Mouse (Mus musculus) stomach, postnatal 0 days (tissue): ENCODE measurements around the gene Afap1. TPM values are rescaled to one million over a fixed set of nuclear protein-coding genes. Genes with fewer than 3 reads are reported as not detected.

ENCODE experiments used
- ATAC-seq: fragments of 200-750 bp; cut with Nextera tagmentation; 2 replicates; pipeline ENCODE4 v1.8.0; 2017; ENCODE audit not compliant: low FRiP score, low TSS enrichment
- DNase-seq: peaks from one replicate; pipeline ENCODE4 v3.0.0-alpha.2; 2016; ENCODE audit warnings: low spot score
- H3K27ac ChIP-seq: fragments of 300-500 bp; sonication (generic); replicated peaks from 2 replicates; pipeline ENCODE4 v1.5.1; 2014; ENCODE audit warnings: mild to moderate bottlenecking, control low read depth
- H3K27me3 ChIP-seq: fragments of 300-500 bp; sonication (generic); 2 replicates; pipeline ENCODE4 v1.6.1; 2014; ENCODE audit warnings: low read length; ENCODE audit not compliant: control insufficient read depth, insufficient read depth
- H3K36me3 ChIP-seq: fragments of 300-500 bp; sonication (generic); 2 replicates; pipeline ENCODE4 v1.6.1; 2014; ENCODE audit warnings: low read length, mixed read lengths; ENCODE audit not compliant: control insufficient read depth, insufficient read depth
- H3K4me1 ChIP-seq: fragments of 300-500 bp; sonication (generic); replicated peaks from 2 replicates; pipeline ENCODE4 v1.6.1; 2014; ENCODE audit warnings: antibody characterized with exemption; ENCODE audit not compliant: control insufficient read depth, insufficient read depth
- H3K4me2 ChIP-seq: fragments of 300-500 bp; sonication (generic); replicated peaks from 2 replicates; pipeline ENCODE4 v1.6.1; 2014; ENCODE audit warnings: low read depth, mild to moderate bottlenecking, control low read depth, moderate library complexity
- H3K4me3 ChIP-seq: fragments of 300-500 bp; sonication (generic); 2 replicates; pipeline ENCODE4 v1.5.1; 2014; ENCODE audit warnings: low read depth, low read length, control low read depth
- H3K9ac ChIP-seq: fragments of 300-500 bp; sonication (generic); 2 replicates; pipeline ENCODE4 v1.6.1; 2014; ENCODE audit warnings: mild to moderate bottlenecking, low read length, control low read depth, mixed read lengths
- H3K9me3 ChIP-seq: fragments of 300-500 bp; sonication (generic); 2 replicates; pipeline ENCODE4 v1.6.1; 2016; ENCODE audit warnings: low read length; ENCODE audit not compliant: control insufficient read depth
- CTCF ChIP-seq: IDR thresholded peaks from 2 replicates; pipeline ENCODE4 v1.5.1; 2016; ENCODE audit warnings: antibody characterized with exemption, low read depth, mild to moderate bottlenecking, moderate library complexity
- EP300 ChIP-seq: optimal IDR thresholded peaks from 2 replicates; pipeline ENCODE3; 2016; ENCODE audit warnings: antibody characterized with exemption
- WGBS: fragments of 180-500 bp; shearing (Covaris S2); extraction: QIAGEN DNeasy Blood & Tissue Kit; methylation state at CpG from one replicate; pipeline ENCODE4 v1.1.7; 2014; 5-methylcytosine and 5-hydroxymethylcytosine counted together
- polyA plus RNA-seq: library from polyadenylated mRNA; unstranded; fragments of >200 nt; fragmentation: Nextera tagmentation; extraction: Ambion mirVana; gene quantifications from 2 replicates; pipeline ENCODE4 v1.2.1, GENCODE M21; 2015

The Afap1 gene
- polyA plus RNA-seq: 9.3 and 9.4 TPM in 2 replicates

DNA sequence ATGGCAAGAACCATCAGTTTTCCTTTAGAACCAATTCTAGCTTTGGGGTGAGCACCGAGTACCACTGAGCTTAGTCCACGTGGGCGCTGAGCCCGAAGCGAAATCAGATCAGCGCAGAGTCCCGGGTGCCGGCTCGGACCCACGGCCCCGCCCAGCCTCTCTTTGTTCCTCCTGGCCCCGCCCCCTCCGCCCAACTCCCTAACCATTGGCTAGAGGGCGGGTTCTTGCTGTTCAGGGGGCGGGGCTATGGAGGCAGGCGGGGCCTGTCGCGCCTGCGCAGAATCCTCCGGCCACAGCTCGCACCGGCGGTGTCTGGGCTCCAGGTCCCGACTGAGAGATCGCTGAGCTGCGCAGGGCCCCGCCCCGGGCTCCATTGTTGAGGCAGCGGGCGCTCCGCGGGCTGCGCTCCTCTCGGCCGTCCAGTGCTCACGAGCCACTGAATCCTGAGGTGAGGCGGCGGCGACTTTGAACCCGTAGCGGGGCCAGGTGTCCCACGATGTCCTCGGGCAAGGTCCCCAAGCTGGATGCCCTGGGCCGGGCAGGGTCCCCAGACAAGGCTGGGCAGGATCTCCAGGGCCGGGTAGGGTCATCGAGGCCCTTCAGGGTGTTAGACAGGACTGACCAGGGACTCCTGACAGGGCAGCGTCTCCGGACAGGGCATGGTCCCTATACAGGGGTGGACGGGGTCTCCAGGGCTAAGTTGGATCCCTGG, at the start of gene Afap1:
Afap1 (plus strand) TSS at position 227 of the 712 bp plus-strand sequence.
- Histone ChIP-seq H3K9ac (peak within 1 kb of the TSS; percentile 95), H3K27ac (peak within 1 kb of the TSS; percentile 83), H3K27me3 (no peaks in the 10 kb centered on the region), H3K4me1 (no peaks in the 10 kb centered on the region; the same call in 1 of the 2 replicates), H3K4me3 (peak within 1 kb of the TSS; percentile 94), H3K36me3 (no peaks in the 10 kb centered on the region), H3K4me2 (peak within 1 kb of the TSS; percentile 94), H3K9me3 (no peaks in the 10 kb centered on the region)
- no peak for TF ChIP-seq CTCF
- ATAC-seq: peak; percentile 96
- under 1% methylated on average over 49 of the region's 49 CpGs for WGBS
- DNase-seq: peak; percentile 100

DNA sequence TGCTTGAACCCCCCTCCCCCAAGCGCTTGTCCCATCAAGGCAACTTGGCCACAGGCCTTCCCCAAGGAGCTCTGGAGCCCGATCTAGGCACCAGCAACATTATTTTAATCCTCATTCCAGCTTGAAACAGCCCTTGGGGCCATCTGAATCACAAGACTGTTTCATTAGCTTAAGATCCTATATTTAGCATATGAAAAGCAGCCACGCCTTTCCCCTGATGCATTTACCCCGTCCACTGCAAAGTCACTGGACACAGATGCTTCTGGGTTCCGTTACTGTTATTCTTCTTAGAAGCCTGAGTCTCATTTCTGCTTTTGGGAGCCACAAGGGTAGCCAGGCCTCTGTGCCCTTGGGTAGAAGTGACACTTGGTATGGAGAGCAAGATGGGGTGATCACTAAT, 41.6 kb upstream of the Afap1 start:
- no peaks in the 10 kb centered on the region for H3K36me3 ChIP-seq
- H3K27ac ChIP-seq: no peak overlapping the region
- H3K9ac ChIP-seq: no peak overlapping the region
- no peak for DNase-seq
- ATAC-seq: no peak
- no peak overlapping the region for H3K4me3 ChIP-seq
- no peaks in the 10 kb centered on the region for H3K9me3 ChIP-seq
- H3K4me1 ChIP-seq: no peaks in the 10 kb centered on the region
- no peak overlapping the region for H3K4me2 ChIP-seq
- no peaks in the 10 kb centered on the region for H3K27me3 ChIP-seq
- TF ChIP-seq CTCF: no peak
- WGBS: 62% methylated on average over 5 of the region's 5 CpGs

DNA sequence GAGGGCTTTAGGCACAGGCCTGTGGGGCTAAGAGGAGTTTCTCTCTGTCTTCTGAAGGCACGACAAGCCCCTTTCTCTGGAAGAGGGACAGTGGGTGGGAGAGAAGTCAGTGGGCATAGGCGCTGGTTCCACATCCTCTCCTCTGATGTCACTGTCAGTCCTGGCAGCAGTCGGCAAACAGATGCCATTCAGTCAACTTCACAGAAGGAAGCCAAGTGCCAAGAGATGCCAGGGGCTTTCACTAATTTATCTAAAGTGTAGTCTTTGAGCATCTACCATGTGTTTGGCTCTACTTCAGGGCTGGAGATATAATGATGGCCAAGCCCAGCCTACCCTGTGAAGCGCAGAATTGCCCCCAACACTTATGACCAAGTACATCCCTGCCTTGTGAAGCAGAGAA, 39.7 kb upstream of the Afap1 start:
- Histone ChIP-seq H3K9me3 (no peaks in the 10 kb centered on the region), H3K36me3 (no peaks in the 10 kb centered on the region), H3K4me1 (no peaks in the 10 kb centered on the region), H3K27ac (no peak overlapping the region), H3K9ac (no peak overlapping the region), H3K27me3 (no peaks in the 10 kb centered on the region), H3K4me2 (no peak overlapping the region), H3K4me3 (no peak overlapping the region)
- DNase-seq: no peak
- 89% methylated on average over 4 of the region's 4 CpGs for WGBS
- no peak for TF ChIP-seq CTCF
- no peak for TF ChIP-seq EP300
- no peak for ATAC-seq

- no peak overlapping the region for H3K4me2 ChIP-seq
- no peak for TF ChIP-seq CTCF
- TF ChIP-seq EP300: no peak
- H3K9ac ChIP-seq: no peak overlapping the region
- ATAC-seq (no peak), DNase-seq (no peak)
- no peaks in the 10 kb centered on the region for H3K4me1 ChIP-seq
- H3K9me3 ChIP-seq: no peaks in the 10 kb centered on the region
- H3K4me3 ChIP-seq: no peak overlapping the region
- no peak overlapping the region for H3K27ac ChIP-seq
- WGBS: 13% methylated on average over 3 of the region's 3 CpGs
- no peaks in the 10 kb centered on the region for H3K27me3 ChIP-seq
- H3K36me3 ChIP-seq: no peaks in the 10 kb centered on the region
These were observed 36.9 kb upstream of the Afap1 start for GRCm38 (mm10) chr5:35856245-35856644.

DNA sequence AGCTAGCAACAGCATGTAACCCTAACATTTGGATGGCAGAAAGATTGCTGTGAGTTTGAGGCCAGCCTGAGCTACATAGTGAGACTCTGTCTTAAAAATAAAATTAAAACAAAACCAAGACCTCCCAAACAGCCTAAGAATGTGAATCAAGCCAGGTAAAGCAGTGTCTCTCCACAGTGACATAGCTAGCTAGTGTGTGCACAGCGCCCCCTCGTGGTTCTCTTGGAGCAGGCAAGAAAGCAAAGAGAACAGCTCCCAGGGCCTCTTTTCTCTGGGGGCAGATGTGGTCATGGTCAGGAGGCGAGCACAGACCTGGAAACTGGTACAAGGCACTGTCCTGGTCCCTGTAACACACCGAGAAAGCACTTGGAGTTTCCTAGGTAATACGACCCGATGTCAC, 35.0 kb upstream of the Afap1 start:
- H3K9me3 ChIP-seq: no peaks in the 10 kb centered on the region
- no peaks in the 10 kb centered on the region for H3K36me3 ChIP-seq
- DNase-seq: peak; percentile 83
- no peak overlapping the region for H3K27ac ChIP-seq
- no peak overlapping the region for H3K4me3 ChIP-seq
- H3K9ac ChIP-seq: no peak overlapping the region
- no peaks in the 10 kb centered on the region for H3K27me3 ChIP-seq
- WGBS: 17% methylated on average over 6 of the region's 6 CpGs
- TF ChIP-seq CTCF (peak; percentile 96), EP300 (no peak)
- no peaks in the 10 kb centered on the region for H3K4me1 ChIP-seq
- H3K4me2 ChIP-seq: no peak overlapping the region
- no peak for ATAC-seq

DNA sequence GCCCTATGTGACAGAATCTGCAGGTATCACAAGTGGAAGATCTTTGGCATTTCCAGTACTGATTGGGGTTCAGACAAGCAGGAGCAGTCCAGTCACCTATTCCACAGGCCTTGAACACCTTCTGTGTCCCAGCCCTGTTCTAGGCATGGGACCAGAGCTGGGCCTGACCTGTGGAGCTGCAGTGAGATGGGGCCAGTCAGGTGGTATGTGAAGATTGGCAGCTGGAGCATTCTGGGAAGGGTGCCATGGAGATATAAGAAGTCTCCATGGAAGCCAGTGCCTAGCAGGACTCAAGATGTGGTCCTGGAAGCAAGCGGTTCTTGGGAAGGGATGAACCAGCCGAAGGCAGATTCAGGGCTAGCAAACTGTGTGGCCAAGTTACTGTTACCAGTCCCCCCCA, 31.7 kb upstream of the Afap1 start:
- Histone ChIP-seq H3K9ac (no peak overlapping the region), H3K9me3 (no peaks in the 10 kb centered on the region), H3K4me1 (no peaks in the 10 kb centered on the region), H3K4me3 (no peak overlapping the region), H3K4me2 (no peak overlapping the region), H3K36me3 (no peaks in the 10 kb centered on the region), H3K27me3 (no peaks in the 10 kb centered on the region), H3K27ac (no peak overlapping the region)
- no peak for TF ChIP-seq CTCF
- TF ChIP-seq EP300: no peak
- 82% methylated on average over 2 of the region's 2 CpGs for WGBS
- DNase-seq (no peak), ATAC-seq (no peak)
